Mouse (Mus musculus) mouse trophoblast stem cell (cell line): ENCODE results near the gene Snx11.
"Not testable (repeated sequence)": the region's sequence is repeated elsewhere in the genome, so short reads cannot be mapped to it uniquely, and the experiment has no call there.

ENCODE experiments used
- in situ Hi-C, 2 experiments: fragments of 300-500 bp; cut with MseI, MboI; formaldehyde crosslinking; loops; 2 replicates in 1 of 2; 3 replicates in 1 of 2; pipeline ENCODE4 v1.15.1; 2025

The Snx11 gene

DNA sequence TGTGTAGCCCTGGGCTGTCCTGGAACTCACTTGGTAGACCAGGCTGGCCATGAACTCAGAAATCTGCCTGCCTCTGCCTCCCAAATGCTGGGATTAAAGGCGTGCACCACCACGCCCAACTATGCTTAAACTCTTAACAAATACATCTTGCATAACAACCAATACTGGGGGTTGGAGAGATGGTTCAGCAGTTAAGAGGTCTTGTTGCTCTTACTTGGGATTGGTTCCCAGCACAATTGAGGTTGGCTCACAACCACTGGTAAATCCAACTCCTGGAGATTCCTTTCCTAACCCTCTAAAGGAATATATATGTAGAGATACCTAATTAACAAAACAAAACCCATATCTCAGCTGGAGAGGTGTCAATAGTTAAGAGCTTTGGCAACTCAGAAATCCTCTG, 18.7 kb upstream of the Snx11 start:
- in situ Hi-C loops, result no loop called here

DNA sequence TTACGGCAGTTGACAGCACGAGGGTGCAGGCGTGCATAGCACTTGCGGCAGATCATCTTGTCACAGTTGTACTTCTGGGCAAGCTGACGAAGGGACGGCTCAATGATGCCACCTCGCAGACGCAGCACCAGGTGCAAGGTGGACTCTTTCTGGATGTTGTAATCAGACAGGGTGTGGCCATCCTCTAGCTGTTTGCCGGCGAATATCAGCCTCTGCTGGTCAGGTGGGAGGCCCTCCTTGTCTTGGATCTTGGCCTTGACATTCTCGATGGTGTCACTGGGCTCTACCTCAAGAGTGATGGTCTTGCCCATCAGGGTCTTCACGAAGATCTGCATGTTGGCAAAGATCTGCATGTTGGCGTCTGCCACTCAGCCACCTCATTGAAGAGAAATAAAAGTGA, 18.1 kb upstream of the Snx11 start:
- in situ Hi-C loops, result no loop called here

DNA sequence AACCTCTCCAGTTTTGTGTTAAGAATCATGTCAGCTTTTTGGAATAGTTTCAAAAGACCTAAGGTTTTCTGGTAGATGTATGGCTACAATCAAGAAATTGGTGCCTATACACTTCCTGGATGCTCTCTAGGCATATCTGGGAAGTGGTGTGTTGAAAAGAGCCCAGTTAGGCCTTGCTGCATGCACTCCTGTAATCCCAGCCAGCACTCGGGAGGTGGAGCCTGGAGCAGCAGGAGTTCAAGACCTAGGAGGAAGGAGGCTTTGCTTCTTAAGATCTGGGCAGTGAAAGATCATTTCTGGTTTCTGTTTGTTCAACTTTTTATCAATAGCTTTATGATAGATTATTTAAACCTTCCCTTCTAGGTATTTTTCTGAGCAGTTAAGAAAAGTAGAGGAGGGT, 13.3 kb upstream of the Snx11 start:
- in situ Hi-C loops, result no loop called here

DNA sequence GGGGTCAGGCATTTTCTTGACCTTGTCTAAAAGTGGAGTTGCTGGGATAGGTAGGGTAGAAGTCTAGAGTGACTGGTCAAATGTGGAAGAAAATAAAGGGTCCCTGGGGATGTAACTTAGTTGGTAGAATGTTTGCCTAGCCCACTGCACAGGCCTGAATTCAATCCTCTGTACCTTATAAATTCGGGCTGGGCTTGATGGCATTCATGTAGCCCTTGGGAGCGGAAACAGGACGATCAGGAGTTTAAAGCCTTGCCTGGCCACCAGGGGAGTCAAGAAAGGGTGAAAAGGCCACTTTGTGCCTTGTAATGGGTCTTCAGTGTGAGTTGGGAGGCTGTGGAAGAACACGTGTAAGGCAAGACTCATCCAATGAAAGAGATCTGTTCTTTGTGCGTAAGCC, 12.6 kb upstream of the Snx11 start:
- in situ Hi-C loops, result loop anchor here in 1 of 2 experiments (5.0 kb wide), 1 partner anchor 72 kb away; no protein-coding TSS in a partner anchor

DNA sequence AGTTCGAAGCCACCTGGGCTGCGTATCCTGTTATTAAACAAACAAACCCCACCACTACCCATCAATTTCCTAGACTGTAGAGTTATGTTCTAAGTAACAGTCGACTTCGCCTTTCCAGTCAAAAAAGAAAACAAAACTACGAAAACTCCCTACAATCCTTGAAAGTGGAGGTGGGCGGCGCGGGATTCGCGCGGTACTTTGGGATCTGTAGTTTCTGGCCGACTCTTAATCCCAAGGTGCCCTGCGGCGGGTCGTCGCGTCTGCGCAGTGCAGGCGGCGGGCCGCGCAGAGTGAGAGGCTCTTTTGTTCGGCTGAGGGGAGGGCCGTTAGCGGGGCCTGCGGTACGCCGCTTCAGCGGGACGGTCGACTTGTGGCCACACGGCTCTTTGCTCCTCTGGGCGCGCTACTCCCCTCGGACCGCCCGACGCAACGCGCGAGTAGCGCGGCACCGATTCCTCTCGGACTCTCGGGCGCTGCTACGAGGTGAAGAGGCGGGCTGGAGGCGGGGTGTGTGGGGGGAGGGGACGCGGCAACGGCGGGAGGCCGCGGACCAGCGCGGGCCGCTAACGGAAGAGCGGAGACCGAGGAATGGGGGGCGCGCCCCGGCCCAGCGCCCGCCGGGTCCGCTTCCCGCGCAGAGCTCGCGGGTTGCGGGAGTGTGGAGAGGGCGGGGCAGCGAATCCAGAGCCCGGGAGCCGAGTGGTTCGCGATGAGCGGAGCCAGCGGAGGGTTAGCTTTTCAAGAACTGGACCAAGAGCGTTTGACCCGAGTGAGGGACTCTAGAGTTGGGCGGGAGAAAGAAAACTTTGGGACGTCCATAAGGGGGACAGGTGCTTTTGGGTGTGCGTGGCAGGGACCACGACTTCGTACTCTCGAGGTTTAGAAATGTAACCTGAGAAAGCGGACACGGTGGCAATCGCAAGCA, 11.8 kb upstream of the Snx11 start, which contains the start of gene Cbx1:
Gene Cbx1 (plus strand): TSS at position 257 of the 925 bp plus-strand sequence.
- in situ Hi-C loops, result loop anchor here in 1 of 2 experiments (5.0 kb wide), 1 partner anchor 73 kb away; no protein-coding TSS in a partner anchor

DNA sequence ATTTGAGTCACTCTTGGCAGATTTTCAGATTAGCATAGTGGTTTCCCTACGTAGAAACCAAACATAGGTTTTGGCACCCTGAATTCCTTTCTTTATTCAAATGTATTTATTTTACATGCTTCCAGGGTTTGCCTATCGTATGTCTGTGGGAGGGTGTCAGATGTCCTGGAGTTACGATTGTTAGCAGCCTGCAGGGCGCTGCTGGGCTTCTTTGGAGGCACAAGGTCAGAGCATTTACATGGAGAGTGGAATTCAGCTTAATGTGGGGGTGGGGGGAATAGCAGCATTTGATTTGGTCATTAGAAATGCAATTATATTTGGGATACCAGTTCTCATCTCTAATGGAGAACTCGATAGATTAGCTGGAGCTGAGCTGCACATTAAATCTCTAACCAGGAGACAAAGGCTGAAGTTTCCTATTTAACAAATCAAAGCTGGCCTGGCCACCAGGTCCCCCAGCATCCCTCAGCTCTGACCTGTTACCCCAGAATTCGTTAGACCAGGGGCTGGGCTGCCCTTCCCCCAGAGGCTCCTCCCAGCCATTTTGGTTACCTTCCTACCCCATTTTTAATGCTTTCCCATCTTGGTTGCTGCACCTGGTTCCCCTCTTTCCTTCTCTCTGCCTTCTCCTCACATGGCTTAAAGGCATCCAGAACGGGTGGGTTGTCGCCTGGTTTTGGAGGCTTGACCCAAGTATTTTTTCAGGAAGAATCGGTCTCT, 9.5 kb upstream of the Snx11 start:
- in situ Hi-C loops, result loop anchor here in 1 of 2 experiments (5.0 kb wide), 1 partner anchor 75 kb away; no protein-coding TSS in a partner anchor

DNA sequence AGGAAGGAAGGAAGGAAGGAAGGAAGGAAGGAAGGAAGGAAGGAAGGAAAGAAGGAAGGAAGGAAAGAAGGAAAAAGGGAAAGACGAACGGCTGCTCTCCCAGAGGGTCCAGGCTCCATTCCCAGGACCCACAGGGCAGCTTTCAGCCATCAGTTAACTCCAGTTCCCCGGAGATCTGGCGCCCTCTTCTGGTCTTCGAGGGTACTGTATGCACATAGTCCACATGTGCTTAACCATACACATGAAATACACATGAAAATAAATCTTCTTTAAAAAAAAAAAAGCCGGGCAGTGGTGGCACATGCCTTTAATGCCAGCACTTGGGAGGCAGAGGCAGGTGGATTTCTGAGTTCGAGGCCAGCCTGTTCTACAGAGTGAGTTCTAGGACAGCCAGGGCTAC, 7.5 kb upstream of the Snx11 start:
- in situ Hi-C loops, result loop anchor here (5.0 kb wide), 1 partner anchor 77 kb away; no protein-coding TSS in a partner anchor

DNA sequence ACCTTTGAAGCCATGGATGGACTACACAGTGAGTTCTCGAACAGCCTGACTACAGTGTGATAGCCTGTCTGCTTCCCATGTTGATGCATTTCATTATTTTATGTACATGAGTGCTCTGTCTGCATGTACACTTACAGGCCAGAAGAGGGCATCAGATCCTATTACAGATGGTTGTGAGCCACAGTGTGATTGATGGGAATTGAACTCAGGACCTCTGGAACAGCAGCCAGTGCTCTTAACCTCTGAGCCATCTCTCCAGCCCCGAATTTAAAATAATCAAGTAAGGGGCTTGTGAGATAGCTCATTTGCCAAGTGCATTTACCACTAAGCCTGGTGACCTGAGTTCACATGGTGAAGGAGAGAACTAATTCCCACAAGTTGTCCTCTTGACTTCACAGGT, 4.1 kb upstream of the Snx11 start:
- in situ Hi-C loops, result loop anchor here in 1 of 2 experiments (5.0 kb wide), 1 partner anchor 81 kb away; no protein-coding TSS in a partner anchor

DNA sequence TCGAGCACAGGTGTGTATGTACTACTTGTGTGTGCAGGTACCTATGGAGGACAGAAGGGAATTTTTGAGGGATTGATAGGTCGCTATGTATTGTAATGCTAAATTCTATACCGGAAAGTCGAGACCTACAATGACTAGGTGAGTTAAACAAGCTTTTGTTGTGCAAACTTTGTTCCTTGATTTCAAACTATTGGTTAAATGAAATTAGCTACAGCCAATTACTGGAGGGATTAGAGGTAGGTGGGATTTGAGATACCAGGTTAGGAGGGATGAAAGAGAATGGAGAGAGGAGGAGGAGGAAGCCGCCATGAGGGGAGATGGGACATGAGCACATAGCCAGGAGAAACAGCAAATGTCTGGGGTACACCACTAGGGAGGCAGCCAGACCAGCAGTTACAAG, 2.9 kb upstream of the Snx11 start:
- in situ Hi-C loops, result loop anchor here in 1 of 2 experiments (5.0 kb wide), 1 partner anchor 82 kb away; no protein-coding TSS in a partner anchor

DNA sequence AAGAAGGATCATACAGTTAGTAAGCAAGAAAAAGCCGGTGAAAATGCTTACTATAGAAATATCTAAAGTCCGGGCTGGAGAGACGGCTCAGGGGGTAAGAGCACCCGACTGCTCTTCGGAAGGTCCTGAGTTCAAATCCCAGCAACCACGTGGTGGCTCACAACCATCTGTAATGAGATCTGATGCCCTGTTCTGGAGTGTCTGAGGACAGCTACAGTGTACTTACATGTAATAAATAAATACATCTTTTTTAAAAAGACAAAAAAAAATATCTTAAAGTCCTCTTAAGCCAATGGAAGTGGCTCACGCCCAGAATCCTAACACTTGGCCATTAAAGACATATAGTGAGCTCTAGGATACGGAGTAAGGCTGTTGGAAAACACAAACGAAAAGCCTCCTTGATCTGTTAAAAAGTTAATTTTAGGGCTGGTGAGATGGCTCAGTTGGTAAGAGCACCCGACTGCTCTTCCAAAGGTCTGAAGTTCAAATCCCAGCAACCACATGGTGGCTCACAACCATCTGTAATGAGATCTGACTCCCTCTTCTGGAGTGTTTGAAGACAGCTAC, 785 bp upstream of the Snx11 start:
- in situ Hi-C loops, result not testable (repeated sequence)

DNA sequence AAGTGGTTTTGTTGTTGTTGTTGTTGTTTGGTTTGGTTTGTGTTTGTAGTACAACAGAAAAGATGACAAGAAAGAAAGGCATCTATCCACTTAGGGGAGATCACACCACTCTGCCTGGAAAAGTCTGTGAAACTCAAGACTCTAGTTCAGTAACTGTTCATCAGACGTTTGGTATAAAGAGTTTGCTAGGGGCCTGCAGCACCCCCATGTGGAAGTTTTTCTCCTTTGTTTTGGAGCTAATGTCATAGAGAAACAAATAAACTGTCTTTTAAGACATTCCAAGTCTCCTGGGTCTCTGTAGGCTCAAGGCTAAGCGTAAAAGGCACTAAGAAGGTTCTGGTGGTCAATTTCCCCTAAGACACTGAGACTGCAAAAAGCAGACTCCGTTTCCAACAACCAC, 1.3 kb downstream of the Snx11 start:
- in situ Hi-C loops, result no loop called here

DNA sequence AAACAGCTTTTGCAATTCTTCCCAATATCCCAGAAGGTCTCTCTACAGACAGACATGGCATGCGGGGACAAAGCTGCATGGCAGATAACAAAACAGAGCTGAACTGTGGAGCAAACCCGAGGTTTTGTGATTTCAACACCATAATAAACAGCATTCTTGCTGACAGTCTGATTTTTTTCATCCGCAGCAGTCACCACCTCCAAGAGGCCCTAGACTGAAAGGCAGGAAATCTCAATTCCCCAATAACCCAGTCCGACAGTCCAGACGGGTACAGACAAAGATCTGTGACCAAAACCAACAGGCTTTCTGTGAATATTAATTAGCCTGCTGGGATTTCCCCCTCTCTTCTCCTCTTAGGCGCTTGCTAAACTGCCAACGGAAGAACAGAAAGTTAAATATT, 1.7 kb downstream of the Snx11 start:
- in situ Hi-C loops, result no loop called here

DNA sequence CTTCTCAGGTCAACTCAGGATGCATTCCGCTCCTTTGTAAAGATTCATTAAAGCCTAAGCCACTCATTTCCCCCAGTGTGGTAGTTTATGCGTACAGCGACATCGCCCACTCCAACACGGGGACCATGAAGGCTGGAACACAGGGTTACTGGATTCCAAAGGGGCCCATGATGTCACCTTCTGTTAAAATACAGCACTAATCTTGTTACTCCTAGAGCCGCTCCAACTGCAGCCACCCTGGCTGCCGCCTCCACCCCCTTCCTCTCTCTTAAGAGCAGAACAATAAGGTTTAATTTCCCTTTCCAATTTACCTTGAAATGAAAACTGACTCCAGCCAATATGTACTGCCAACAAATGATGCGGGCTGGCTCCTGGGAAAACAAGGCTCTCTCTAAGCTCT, 2.3 kb downstream of the Snx11 start:
- in situ Hi-C loops, result no loop called here

DNA sequence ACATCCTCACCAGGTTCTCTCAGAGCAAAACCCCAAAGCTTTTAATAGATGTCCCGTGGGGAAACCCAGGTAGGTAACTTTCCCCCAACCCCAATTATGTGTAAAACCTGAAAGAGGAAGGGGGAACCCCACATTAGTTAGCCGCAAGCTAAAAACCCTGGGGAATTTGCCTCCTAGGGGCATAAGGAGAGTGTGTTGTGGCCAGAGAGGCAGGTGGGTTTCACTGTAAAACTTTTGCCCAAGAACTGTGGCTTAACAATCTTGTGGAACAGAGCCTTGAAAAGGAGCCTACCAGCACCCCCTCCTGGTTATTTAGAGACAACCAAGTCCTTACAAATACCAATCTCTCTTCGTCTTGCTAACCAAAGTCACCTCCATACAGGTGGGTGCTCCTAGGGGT, 2.8 kb downstream of the Snx11 start:
- in situ Hi-C loops, result no loop called here

DNA sequence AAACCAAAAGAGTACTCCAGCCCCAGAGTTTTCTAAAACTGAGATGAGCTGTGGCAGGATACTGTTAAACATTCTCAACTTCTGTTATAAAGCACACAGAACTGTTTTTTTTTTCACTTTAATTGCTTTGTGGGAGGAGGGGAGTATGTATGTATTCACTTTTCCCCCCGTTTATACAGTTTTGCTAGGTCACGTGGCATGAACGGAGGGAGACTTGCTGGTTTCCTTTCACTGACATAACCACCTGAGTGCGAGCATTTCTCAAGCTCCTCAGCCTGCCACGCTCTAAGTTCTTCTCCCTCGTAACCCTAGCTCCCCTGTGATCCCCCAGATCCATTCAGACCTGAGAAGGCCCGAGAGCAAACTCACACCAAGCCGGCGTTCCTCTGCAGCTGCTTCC, 4.9 kb downstream of the Snx11 start:
- in situ Hi-C loops, result no loop called here

DNA sequence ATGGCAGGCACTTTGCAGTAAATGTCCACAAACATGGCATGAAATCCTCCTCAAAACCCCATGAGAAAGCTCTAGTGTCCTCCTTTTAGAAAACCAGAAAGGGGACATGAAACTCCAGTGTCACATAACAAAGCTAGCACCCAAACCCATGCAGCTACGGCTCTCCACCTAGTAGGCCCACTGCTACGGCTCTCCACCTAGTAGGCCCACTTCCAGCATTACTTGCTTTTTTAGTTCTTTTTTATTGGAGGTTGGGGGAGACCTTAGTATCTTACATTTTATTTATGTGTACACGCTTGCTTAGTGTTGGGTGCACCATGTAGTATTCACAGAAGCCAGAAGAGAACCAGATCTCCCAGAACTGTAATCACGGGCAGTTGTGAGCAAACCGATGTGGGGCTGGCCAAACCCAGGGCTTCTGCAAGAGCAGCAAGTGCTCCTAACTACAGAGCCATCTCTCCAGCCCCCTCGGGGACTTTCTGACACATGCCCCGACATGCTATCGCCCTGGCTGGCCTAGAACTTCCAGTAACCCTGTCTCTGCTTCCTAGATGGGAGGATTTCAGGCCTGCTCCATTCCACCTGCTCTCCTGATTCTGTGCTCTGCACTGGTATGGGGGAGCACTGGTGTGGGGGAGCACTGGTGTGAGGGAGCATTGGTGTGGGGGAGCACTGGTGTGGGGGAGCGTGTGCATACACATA, 5.9 kb downstream of the Snx11 start:
- in situ Hi-C loops, result no loop called here

DNA sequence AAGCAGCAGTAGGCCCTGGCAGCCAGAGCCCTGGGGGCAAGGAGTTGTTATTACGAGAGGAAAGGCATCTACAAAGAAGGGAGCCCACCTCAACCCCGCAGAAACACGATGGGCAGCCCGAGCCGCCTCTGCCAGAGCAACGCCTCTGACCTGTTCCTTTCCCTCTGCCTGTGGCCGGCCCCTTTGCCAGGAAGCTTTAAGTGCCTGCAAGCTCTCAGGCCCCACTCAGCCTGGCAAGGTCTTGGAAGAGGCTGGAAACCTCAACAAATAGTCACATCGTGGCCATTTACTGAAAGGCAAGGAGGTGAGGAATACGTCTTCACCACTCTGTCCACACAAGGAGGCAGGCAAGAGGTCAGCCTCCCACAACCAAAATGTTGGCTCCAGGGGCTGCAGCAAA, 9.1 kb downstream of the Snx11 start:
- in situ Hi-C loops, result no loop called here

DNA sequence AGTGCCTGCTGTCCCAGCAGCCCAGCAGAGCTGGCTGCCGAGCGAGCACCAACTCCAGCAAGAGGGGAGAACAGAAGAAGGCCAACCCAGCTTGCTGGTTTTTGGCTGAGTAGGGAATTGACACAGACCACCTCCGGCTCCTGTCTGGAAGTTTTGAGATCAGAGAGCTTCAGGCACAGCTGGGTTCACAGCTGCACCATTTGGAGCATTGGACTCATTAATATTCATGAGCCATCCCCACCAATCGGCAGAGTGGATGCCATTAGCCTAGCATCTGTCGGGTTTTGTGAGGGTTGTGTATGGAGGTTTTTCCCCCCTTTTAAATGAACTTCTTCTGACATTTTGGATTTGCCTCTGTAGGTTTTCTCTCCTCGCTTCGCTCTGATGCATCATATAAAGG, 10.3 kb downstream of the Snx11 start:
- in situ Hi-C loops, result no loop called here

DNA sequence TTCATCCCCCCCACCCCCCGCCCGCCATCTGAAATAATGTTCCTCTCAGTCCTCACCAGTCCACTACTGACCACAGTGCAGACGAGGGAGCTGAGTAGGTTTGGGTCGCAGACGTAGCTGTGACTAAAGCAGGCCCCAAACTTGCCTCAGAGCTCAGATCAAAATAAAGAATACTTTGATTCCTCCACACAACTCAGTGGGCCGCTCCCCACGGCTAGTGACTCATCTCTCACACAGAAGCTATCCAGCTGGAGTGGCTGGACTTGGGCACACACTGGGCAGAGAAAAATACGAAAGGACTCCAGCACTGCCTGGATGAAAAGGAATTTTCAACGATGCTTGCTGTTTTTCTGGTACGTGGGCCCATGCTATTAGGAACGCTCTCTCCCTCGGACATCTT, 10.8 kb downstream of the Snx11 start:
- in situ Hi-C loops, result no loop called here

DNA sequence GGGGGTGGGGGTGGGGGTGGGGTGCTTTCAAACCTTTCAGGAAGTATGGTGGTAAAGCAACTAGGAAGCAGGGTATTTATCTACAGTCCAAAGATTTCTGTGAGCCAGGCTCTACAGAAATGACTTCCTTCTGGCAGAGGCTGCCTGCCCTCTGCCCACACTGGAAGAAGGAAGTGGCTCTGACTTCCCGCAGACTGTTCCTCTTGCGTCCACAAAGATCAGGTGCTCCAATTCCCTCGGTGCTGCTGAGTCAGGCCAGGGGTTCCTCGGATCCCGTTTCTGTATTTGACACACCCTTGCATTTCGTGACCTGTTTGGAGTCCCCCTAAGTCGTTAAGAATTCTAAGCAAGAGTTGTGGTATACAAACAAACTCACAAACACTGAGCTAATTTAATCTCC, 11.7 kb downstream of the Snx11 start:
- in situ Hi-C loops, result no loop called here

DNA sequence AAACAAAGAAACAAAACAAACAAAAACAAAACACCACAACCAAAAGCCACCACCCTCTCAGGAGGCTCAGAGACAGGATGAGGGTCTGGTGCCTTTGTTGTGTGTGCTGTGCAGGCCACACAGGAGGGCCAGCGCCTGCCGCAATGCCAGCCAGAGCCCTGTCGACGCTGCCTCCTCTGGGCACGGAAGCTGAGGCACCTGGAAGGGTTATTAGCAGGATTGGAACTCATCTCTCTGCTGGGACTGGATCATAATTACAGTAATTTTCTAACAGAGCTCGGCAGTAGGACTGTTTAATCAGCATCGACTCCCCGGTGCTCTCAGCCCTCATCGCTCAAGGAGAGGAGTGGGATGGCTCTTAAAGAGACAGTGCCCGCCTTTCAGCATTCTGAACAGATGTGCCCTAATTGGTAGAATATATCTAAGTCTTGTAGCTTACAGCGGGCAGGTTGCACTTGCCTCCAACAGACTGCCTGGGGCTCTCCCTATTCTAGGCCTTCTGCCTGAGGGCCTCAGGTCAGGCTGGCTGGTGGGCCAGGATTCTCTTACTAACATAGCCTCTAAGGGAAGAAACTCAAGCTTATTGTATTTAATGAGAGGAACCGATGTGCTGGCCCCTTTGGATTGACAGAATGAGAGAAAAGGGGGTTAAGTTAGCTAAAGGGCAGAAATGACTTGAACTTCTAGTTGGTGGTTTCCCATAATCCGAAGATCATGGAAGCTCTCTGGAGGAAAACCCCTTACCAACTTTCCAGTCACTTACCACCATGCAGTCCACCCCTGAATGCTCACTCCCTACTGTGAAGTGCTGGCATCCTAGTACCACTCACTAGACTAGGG, 12.6 kb downstream of the Snx11 start:
- in situ Hi-C loops, result no loop called here
